Mouse (Mus musculus) right cerebral cortex, postnatal 4 days (tissue): ENCODE measurements around the gene Synj2.

ENCODE experiments used
- DNase-seq: peaks from one replicate; pipeline ENCODE4 v3.0.0-alpha.2; 2022

Gene Synj2

DNA sequence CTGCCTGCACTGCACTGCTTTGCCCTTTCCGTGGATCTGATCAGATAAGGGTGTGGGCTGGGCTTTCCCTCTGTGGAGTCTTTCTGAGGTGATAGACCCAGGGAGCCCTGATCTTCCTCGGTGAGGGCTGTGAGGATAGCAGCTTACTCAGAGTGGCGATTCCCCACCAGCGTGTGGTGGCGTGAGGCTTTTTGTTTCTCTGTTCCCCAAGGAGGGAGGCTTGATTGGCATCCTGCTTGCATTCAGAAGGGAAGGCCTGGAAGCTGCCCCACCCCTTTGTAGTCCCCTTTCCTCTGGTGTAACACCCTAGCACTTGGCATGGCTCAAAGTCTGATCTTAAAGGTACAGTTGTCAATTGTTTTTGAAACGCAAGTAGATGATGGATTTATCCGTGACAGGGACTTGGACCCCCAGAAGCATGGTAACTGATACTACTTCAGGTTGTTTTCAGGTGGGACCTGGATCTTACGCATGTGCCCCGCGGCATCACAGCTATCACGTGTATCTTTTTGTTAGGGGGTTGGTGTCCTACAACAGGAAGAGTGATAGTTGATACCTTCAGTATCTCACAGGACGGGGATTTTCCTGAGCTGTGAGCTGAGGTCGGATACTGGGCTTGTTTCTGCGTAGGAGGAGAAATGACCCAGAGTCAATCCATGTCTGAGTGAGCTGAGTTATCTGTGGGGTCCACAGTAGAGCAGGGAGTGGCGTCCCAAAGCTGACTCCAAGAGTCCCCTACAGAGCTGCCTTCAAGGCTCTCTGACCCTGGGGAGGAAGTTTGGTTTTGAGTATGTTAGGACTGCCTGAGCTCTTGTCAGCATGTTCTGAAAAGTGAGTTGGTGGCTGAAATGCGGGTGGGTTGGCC, 36.2 kb downstream of the Synj2 start:
- no peak for DNase-seq

DNA sequence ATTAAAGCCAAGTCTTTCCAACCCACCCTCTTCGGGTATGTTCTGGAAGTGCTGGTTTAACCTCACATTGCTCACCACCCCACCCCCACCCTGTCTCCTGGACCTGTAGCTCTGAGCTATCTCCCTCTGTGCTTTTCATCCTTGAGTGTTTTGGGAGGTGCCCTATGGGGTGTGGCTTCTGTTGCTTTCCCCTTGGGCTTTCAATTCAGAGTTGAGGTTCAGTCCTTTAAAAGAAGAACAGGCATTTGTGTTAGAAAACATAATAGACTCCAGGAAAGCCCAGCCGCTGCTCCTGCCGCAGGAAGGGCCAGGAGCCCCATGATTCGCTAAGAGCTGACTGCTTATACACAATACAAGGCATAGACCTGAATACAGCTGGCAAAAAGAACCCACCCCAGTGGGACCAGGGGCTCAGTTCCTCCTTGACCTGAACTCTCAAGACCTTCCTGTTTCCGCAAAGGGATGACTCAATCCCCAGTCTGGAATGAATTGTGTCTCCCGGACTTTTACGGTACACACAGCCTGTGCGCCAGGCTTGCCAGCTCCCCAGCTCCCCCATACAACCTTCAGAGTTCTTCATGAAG, 36.9 kb downstream of the Synj2 start:
- no peak for DNase-seq

DNA sequence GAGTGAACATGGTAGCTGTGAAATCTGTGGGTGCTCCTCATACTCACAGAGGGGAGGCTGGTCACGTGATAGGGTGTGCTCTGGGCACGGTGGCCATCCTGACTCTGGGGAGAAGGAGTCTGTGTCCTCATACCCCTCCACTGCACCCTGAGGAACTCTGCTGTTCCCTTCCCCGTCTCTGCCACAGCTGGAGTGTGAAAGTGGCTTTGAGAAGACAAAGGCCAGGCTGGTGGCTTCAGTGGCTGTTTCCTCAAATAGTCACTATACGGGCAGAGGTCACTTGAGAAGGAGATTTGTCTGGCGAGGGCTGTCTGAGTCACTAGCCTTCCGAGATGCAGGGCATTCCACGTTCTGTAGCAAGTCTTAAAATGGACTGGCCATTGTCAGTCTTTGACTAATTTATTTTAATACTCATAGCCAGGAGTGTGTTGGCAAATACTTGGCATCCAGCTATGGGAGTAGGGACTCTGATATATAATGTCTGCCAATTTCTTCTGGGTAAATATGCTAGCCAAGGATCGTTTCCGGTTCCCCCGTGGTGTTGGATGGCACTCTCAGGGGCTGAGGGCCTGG, 37.5 kb downstream of the Synj2 start:
- DNase-seq = no peak

- no peak for DNase-seq
These were observed 39.8 kb downstream of the Synj2 start for GRCm38 (mm10) chr17:5980860-5981259.

- DNase-seq = no peak
These were observed 42.1 kb downstream of the Synj2 start for GRCm38 (mm10) chr17:5983150-5983549.

DNA sequence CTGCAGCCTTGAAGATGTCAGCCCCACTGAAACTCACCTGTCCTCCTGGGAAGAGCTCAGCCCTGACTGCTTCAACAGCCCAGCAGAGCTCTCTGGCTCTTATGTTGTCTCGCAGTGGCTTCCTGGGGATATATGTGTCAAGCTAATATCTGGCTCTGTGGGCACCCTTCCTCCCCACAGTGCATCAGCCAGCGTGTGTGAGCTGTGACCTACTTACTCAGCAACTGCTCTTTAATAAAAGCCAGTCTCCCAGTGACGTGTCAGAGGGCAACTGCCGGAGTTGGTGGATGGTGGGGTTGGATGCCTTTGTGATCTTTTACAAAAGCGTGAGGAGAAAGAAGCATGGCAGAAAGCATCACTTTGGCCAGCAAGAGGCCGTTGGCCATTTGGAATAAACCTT, 42.8 kb downstream of the Synj2 start:
- no peak for DNase-seq

DNA sequence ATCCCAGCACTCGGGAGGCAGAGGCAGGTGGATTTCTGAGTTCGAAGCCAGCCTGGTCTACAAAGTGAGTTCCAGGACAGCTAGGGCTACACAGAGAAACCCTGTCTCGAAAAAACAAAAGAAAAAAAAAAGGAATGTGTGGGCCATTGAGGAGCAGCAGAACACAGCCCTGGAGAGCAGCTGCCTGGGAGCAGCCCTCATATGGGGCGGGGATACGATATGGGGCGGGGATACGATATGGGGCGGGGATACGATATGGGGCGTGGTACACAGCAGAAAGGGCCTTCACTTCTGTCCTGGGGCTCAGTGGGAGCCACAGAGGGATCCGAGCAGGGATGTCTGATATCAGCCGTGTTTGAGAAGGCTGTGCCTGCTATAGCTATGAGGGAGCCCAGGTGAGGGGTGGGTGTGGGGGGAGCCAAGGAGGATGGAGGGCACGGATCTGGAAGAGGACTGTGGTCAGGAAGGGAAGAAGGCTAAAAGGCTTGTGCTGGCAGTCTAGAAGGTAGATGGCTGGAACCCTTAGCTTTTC, 43.7 kb downstream of the Synj2 start:
- no peak for DNase-seq

- no peak for DNase-seq
These were observed 44.2 kb downstream of the Synj2 start for GRCm38 (mm10) chr17:5985271-5985670.

- no peak for DNase-seq
These were observed 46.4 kb downstream of the Synj2 start for GRCm38 (mm10) chr17:5987271-5988056.

GRCm38 (mm10) chr17:5988102-5988501, 47.0 kb downstream of the Synj2 start:
- DNase-seq = no peak

DNA sequence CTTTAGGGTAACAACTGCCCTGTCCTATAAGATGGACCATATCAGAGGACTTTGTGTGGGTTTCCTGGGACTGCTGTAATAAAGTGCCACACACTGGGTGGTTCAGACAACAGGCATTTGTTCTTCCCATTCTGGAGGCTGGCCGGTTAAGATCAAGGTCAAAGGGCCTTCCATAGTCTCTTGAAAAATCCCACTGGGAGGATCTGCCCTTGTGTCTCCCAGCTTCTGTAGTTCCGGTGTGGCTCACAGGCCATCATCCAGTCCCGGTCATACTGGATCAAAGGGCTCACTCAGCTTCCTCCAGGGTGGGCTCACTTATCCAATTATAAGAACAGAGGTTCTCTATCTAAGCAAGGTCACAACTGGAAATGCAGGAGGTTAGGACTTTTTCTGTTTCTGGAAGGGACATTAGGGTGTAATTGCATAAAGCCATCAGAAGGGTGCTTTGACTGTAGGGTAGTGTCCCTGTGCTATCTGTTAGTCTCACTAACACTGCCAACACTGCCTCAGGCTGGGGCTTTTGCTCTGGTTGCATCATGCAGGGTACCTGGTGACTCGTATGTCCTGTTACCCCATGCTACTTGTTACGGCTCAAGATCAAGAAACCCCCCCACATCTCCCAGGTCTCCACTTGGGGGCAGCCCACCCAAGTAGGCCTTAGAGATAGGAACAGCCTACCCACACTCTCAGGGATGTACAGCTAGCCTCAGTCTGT, 51.9 kb downstream of the Synj2 start:
- DNase-seq = no peak

DNA sequence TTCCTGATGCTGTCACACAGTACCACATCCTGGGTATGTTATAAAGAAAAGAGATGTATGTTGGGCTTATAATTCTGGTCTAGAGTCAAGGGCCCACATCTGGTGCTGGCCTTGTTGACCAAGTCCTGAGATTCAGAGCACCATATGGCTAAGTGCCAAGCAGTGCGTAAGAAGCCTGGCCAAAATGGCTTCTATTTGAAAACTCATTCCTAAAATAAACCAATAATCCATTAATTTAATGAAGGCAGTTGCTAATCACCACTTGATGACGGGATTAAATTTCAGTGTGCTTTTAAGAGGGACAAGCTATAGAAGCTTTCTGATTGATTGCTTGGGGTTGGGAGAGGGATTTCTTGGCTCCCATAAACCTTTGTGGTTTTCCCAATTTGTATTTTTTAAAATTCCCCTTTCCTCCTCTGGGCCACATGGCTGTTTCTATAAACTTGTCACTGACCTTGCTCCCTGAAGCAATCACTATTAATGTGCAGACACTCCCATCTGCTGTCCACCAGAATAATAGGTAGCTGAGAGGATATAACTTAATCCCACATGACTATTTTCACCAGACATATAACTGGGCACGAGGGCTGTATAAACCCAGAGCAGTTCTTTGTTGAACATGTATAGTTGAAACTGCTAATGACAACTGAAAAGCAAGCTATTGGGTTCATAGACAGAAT, 52.6 kb downstream of the Synj2 start:
- DNase-seq = no peak

- no peak for DNase-seq
These were observed 53.5 kb downstream of the Synj2 start for GRCm38 (mm10) chr17:5994606-5995005.

GRCm38 (mm10) chr17:5996589-5996988, 55.5 kb downstream of the Synj2 start:
- no peak for DNase-seq

DNA sequence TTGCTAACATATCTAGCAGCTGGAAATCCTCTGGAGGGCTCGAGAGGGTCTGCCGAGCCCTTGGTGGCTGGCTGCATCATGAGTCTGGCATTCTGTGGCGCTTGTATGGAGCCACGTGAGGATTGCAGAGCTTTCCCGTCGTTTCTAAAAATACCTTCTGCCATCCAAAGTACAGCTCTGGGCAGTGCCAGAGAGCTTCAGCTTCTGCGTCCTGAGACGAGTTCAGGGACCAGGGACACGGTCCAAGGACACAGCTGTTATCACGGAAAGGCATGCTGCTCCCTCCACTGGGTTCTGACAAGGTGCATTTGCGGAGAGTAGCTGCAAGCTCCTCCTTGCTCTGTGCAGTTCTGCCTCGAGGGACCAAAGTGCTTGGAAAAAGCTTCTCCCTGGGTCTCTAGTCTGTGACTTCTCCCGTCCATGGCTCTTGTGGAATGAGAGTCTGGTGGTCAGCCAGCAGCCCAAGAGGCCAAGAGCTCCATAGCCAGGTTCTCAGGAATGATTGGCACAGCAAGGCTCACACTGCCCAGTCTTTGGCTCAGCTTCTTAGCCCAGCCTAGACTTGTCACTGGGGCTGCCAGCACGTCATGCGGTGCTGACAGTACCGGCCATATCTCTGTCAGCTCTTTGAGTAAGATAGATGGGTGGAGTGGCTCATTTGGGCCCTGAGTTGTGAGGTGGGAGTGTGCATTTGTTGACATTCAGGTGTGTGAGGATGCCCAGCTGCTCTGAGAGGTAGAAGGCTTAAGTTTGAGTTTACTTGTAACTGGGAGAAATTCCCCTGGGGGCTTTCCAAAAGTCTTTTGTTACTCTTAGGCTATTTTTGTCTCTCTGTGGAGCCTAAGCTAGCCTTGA, 56.5 kb downstream of the Synj2 start:
- DNase-seq = no peak

- DNase-seq = no peak
These were observed 57.1 kb downstream of the Synj2 start for GRCm38 (mm10) chr17:5998235-5998500.

GRCm38 (mm10) chr17:5999039-5999543, 58.0 kb downstream of the Synj2 start:
- DNase-seq = no peak

- DNase-seq = no peak
These were observed 59.8 kb downstream of the Synj2 start for GRCm38 (mm10) chr17:6000864-6001319.

DNA sequence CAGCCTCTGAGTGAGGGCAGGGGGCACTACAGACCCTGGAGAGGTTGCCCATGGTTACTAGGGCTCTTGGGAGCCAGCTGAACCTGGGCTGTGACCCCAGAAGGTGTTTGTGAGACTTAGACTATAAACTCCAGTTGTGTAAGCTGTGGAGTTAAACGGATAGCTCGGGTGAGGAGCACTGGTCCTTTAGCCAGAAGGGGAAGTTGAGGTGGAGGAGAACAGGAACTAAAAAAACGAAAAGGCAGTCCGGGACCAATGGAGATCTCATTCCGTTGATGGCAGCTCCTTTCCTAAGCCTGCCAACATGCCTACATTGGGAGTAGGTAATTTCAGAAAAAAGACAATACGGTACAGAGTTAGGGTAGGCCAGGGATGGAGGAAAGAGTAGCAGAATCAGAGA, 60.3 kb downstream of the Synj2 start:
- DNase-seq = no peak

DNA sequence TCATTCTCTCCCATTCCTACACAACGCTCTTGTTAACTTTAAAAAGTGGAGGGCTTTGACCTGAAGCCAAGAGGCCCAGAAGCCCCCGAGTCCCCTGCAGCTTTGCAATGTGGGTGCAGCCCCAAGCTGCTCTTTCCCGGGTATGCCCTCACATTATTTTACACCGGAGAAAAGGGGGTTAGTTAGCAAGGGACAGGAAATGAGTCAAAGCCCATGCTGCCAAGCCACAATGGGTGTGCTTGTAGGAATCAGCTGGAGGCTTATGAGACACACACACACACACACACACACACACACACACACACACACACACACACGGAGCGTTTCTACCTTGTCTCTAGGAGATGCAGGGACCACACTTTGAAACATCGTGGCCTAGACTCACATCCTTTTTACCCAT, 60.8 kb downstream of the Synj2 start:
- no peak for DNase-seq

GRCm38 (mm10) chr17:6002563-6002962, 61.5 kb downstream of the Synj2 start:
- no peak for DNase-seq
